Mouse (Mus musculus) myocyte (in vitro differentiated cells): Measurements from ENCODE around the gene Nrarp. TPM values are rescaled to one million over a fixed set of nuclear protein-coding genes. Genes with fewer than 3 reads are reported as not detected.

Experiments used
- H3K27me3 ChIP-seq: one replicate; pipeline ENCODE4 v1.6.1; 2011; ENCODE audit not compliant: control insufficient read depth, insufficient read depth, insufficient read length
- H3K36me3 ChIP-seq: one replicate; pipeline ENCODE4 v1.6.1; 2011; ENCODE audit not compliant: control insufficient read depth, insufficient read depth
- H3K4me2 ChIP-seq: one replicate; pipeline ENCODE4 v1.6.1; 2011; ENCODE audit warnings: low read depth, control low read depth
- H3K4me3 ChIP-seq: one replicate; pipeline ENCODE4 v1.5.1; 2011; ENCODE audit warnings: mild to moderate bottlenecking, control low read depth, moderate library complexity
- H3K79me2 ChIP-seq: one replicate; pipeline ENCODE4 v1.6.1; 2011; ENCODE audit not compliant: control insufficient read depth, insufficient read depth
- H3ac ChIP-seq: one replicate; pipeline ENCODE4 v1.6.1; 2011; ENCODE audit not compliant: control insufficient read depth, insufficient read length
- CEBPB ChIP-seq: IDR thresholded peaks from 2 replicates; pipeline ENCODE4 v1.6.1; 2011; ENCODE audit warnings: mild to moderate bottlenecking, moderate library complexity; ENCODE audit not compliant: poor library complexity, insufficient read depth, severe bottlenecking
- E2F4 ChIP-seq: IDR thresholded peaks from one replicate; pipeline ENCODE4 v1.6.1; 2011; ENCODE audit warnings: mild to moderate bottlenecking, control low read depth, moderate library complexity; ENCODE audit not compliant: insufficient read depth
- MAX ChIP-seq: IDR thresholded peaks from one replicate; pipeline ENCODE4 v1.6.1; 2011; ENCODE audit warnings: low read depth, mild to moderate bottlenecking, control low read depth
- MYOD1 ChIP-seq, 3 experiments: IDR thresholded peaks; one replicate each; pipeline ENCODE4 v1.6.1; 2011; ENCODE audit warnings: control low read depth in 2 of 3, low read depth in 2 of 3, mild to moderate bottlenecking in 2 of 3, moderate library complexity in 1 of 3; ENCODE audit not compliant: insufficient read length in 2 of 3, control insufficient read depth in 1 of 3
- MYOG ChIP-seq, 3 experiments: IDR thresholded peaks; one replicate each; pipeline ENCODE4 v1.6.1; 2011; ENCODE audit warnings: control low read depth in 2 of 3, low read depth in 2 of 3, mild to moderate bottlenecking in 2 of 3; ENCODE audit not compliant: insufficient read length in 2 of 3, control insufficient read depth in 1 of 3, insufficient read depth in 1 of 3
- POLR2A ChIP-seq: IDR thresholded peaks from one replicate; pipeline ENCODE4 v1.6.1; 2011; ENCODE audit warnings: low read depth, mild to moderate bottlenecking, control low read depth, moderate library complexity; ENCODE audit not compliant: insufficient read length
- POLR2AphosphoS2 ChIP-seq: IDR thresholded peaks from one replicate; pipeline ENCODE4 v1.6.1; 2011; ENCODE audit warnings: low read depth, control low read depth; ENCODE audit not compliant: insufficient read length
- REST ChIP-seq: IDR thresholded peaks from one replicate; pipeline ENCODE4 v1.6.1; 2011; ENCODE audit warnings: mild to moderate bottlenecking, control low read depth, moderate library complexity; ENCODE audit not compliant: insufficient read depth, insufficient read length
- SRF ChIP-seq: IDR thresholded peaks from one replicate; pipeline ENCODE4 v1.6.1; 2011; ENCODE audit warnings: low read depth; ENCODE audit not compliant: control insufficient read depth, insufficient read length
- TCF12 ChIP-seq: IDR thresholded peaks from one replicate; pipeline ENCODE4 v1.6.1; 2011; ENCODE audit warnings: mild to moderate bottlenecking, control low read depth; ENCODE audit not compliant: poor library complexity, insufficient read depth, severe bottlenecking
- TCF3 ChIP-seq: IDR thresholded peaks from one replicate; pipeline ENCODE4 v1.6.1; 2011; ENCODE audit warnings: low read depth, control low read depth; ENCODE audit not compliant: insufficient read length
- USF1 ChIP-seq: IDR thresholded peaks from one replicate; pipeline ENCODE4 v1.6.1; 2011; ENCODE audit warnings: low read depth, mild to moderate bottlenecking, control low read depth, moderate library complexity
- polyA plus RNA-seq: library from polyadenylated mRNA; unstranded; fragments of >200 nt; fragmentation: generic; extraction: Trizol; gene quantifications from one replicate; pipeline ENCODE4 v1.2.1, GENCODE M21; 2012; ENCODE audit warnings: missing spikeins

Gene Nrarp
- polyA plus RNA-seq, 1 experiment = 1.3 TPM

DNA sequence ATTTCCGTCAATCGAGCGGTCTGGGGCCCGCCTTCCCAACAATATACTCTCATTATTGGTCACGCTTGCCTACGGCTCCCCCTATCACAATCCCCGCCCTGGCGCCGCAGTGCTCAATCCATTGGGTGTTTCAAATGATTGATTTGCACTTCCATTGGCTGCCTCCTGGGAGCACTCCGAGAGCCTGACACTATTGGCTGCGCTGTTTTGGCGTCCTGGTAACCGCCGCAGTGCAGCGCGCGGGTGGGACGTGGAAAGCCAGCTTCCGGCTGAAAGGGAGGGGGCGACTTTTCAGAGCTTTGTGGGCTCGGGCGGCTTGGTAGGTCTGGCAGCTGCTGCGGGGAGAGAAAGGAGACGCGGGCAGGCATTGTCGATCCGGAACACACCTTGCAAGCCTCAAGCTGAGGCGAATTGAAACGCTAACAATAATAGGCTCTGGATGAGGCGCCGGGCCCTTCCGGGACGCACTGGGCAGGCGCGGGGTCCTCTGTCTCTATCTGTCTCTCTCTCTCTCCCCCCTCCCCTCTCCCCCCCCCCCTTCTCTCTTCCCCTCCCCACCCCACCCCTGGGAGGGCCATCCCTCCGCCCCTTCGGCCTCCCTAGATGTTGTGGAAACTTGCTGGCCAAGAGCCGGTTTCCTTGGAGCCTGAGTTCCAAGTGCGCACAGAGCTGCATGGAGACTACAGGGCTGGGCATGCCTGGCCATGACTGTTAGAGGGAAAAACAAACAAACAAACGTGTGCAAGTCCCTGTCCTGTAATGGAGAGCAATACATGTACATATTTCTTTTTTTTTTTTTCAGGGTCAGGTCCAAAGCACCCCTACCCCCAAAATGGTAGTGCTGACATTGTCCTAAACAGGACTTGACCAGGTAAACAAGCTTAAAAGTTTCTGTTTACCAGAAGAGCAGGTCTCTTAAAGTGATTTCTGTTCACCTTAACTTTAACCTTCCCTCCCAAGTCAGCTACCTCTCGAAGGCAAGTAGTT, 44.5 kb downstream of the Nrarp start:
- Histone ChIP-seq H3K4me2 (peak overlapping the region; percentile 76), H3K36me3 (peaks cover 23% of the 10 kb centered on the region), H3K79me2 (peaks cover 11% of the 10 kb centered on the region), H3K27me3 (peaks cover 3% of the 10 kb centered on the region), H3K4me3 (peak overlapping the region; percentile 99), H3ac (peak overlapping the region; percentile 59)
- TF ChIP-seq TCF12 (no peak), POLR2A (peak; percentile 58), SRF (no peak), MYOG (IDR thresholded peaks at IDR 0.05; ENCODE audit: control insufficient read depth in 1 of 3, insufficient read depth in 1 of 3, insufficient read length in 2 of 3, low read depth in 2 of 3) (peak in 2 of 3 experiments; percentile 33 to 44), TCF3 (no peak), POLR2AphosphoS2 (peak; percentile 77), E2F4 (peak; percentile 32), CEBPB (no peak), MYOD1 (IDR thresholded peaks at IDR 0.05; ENCODE audit: control insufficient read depth in 1 of 3, insufficient read length in 2 of 3, low read depth in 2 of 3) (peak in 2 of 3 experiments; percentile 45 to 54)

GRCm38 (mm10) chr2:25225811-25226379, 45.3 kb downstream of the Nrarp start:
- Histone ChIP-seq H3K36me3 (peaks cover 23% of the 10 kb centered on the region), H3K4me3 (peak overlapping the region; percentile 99), H3K27me3 (peaks cover 11% of the 10 kb centered on the region), H3K79me2 (peaks cover 11% of the 10 kb centered on the region), H3ac (no peak overlapping the region), H3K4me2 (peak overlapping the region; percentile 76)
- no peak for TF ChIP-seq MYOD1 (IDR thresholded peaks at IDR 0.05; ENCODE audit: control insufficient read depth in 1 of 3, insufficient read length in 2 of 3, low read depth in 2 of 3)
- no peak for TF ChIP-seq E2F4
- no peak for TF ChIP-seq MYOG (IDR thresholded peaks at IDR 0.05; ENCODE audit: control insufficient read depth in 1 of 3, insufficient read depth in 1 of 3, insufficient read length in 2 of 3, low read depth in 2 of 3)
- TF ChIP-seq POLR2A = no peak
- no peak for TF ChIP-seq CEBPB
- TF ChIP-seq TCF12 = no peak
- no peak for TF ChIP-seq REST
- no peak for TF ChIP-seq USF1
- TF ChIP-seq MAX = no peak
- TF ChIP-seq SRF = no peak
- TF ChIP-seq POLR2AphosphoS2 = no peak
- no peak for TF ChIP-seq TCF3

DNA sequence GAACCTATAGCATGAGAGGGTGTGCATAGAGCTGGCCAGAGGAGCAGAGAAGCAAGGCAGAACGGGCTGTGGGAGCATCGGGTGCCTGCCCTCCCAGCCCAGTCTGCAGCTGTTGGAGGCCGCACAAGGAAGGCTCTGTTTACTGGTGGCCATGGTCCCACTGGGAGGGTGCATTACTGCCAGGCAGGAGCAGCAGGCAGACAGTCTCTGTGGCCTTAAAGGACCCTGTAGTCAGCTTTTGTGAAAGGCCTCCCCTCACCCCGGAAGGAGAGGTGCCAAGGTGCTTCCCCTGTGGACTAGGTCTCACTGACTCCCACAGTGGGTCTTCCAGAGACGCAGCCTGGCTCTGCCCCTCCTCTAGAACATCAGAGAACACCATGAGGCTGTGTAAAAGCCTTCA, 46.3 kb downstream of the Nrarp start:
- Histone ChIP-seq H3ac (no peak overlapping the region), H3K79me2 (peaks cover 11% of the 10 kb centered on the region), H3K4me2 (peak overlapping the region; percentile 45), H3K36me3 (peaks cover 15% of the 10 kb centered on the region), H3K4me3 (no peak overlapping the region), H3K27me3 (peaks cover 21% of the 10 kb centered on the region)
- TF ChIP-seq MYOD1 (IDR thresholded peaks at IDR 0.05; ENCODE audit: control insufficient read depth in 1 of 3, insufficient read length in 2 of 3, low read depth in 2 of 3) (peak in 2 of 3 experiments; percentile 91 to 92), MYOG (IDR thresholded peaks at IDR 0.05; ENCODE audit: control insufficient read depth in 1 of 3, insufficient read depth in 1 of 3, insufficient read length in 2 of 3, low read depth in 2 of 3) (peak; percentile 70 to 97 (median 94)), CEBPB (no peak), E2F4 (no peak), POLR2A (peak; percentile 47), TCF3 (peak; percentile 45), MAX (no peak), POLR2AphosphoS2 (no peak), REST (no peak)

GRCm38 (mm10) chr2:25227406-25227805, 46.8 kb downstream of the Nrarp start:
- TF ChIP-seq REST = no peak
- no peak for TF ChIP-seq MYOD1 (IDR thresholded peaks at IDR 0.05; ENCODE audit: control insufficient read depth in 1 of 3, insufficient read length in 2 of 3, low read depth in 2 of 3)
- TF ChIP-seq MAX = no peak
- TF ChIP-seq POLR2A = no peak
- TF ChIP-seq USF1 = no peak
- no peak overlapping the region for H3ac ChIP-seq
- peaks cover 26% of the 10 kb centered on the region for H3K27me3 ChIP-seq
- H3K4me2 ChIP-seq = peak overlapping the region; percentile 45
- H3K36me3 ChIP-seq = peaks cover 9% of the 10 kb centered on the region
- H3K4me3 ChIP-seq = no peak overlapping the region
- peaks cover 11% of the 10 kb centered on the region for H3K79me2 ChIP-seq
